Mouse (Mus musculus) layer of hippocampus, postnatal 25 days (tissue): ENCODE results near the gene Ostc. TPM values are rescaled to one million over a fixed set of nuclear protein-coding genes. Genes with fewer than 3 reads are reported as not detected.

Experiments used
- DNase-seq, 2 experiments: peaks; one replicate each; pipeline ENCODE4 v3.0.0; 2022; ENCODE audit warnings: mixed read lengths in 2 of 2, low spot score in 1 of 2; ENCODE audit errors: extremely low spot score in 1 of 2
- total RNA-seq, 2 experiments: library from RNA; stranded (reverse); gene quantifications; 2 replicates each; pipeline ENCODE4 v1.2.3; 2021

The Ostc gene
- total RNA-seq, 2 experiments from 2014 or later = 69.0 to 69.1 TPM

DNA sequence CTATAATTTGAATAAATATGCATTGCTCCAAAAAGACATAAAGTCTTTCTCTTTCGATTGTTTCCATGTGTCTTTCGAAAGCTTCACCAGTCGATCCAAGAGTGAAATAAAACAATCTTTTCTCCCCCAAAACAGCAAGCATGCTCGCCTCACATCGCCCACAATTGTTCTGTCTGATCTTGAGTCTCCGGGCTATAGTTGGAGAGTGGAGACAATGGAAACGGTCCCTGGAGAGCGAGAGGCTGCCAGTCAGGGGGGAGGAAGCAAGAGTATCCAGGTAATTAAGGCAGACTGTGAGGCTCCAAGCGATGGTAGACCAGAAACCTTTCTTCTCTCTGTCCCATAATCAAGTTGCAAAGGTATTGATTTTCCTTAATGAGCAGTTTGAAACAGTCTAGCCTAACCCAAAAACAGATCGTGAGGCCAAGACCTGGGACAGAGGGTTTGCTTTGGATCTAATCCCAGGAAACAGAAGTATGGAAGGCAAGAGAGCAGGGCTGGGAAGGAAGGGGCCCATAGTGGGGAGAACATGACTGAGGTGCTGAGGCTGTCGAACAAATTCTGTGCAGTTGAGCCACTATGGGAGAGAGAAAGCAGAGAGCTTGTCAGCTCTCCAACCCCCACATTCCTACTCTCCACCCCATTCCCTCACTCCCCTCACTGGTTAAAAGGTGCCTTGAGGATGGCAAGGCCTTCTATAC, 63.0 kb downstream of the Ostc start:
- no peak for DNase-seq

Other genes with a start within 250 kb of the Ostc start
- 1 to 10 TPM; 3.4 to 4.0 TPM for gene Etnppl, start 92.0 kb downstream of the Ostc start, total RNA-seq
- 100 to 1,000 TPM; 320 to 338 TPM for gene Rpl34, start 21.0 kb upstream of the Ostc start, total RNA-seq